Mouse (Mus musculus) forebrain, embryonic 13.5 days (tissue): ENCODE data around the gene Prss46. TPM values are rescaled to one million over a fixed set of nuclear protein-coding genes. Genes with fewer than 3 reads are reported as not detected.
"Not testable (repeated sequence)": the region's sequence is repeated elsewhere in the genome, so short reads cannot be mapped to it uniquely, and the experiment has no call there.

Experiments used
- ATAC-seq: fragments of 200-750 bp; cut with Nextera tagmentation; 2 replicates; pipeline ENCODE4 v1.8.0; 2017
- H3K27ac ChIP-seq: fragments of 300-500 bp; sonication (generic); 2 replicates; pipeline ENCODE4 v1.5.1; 2015; ENCODE audit warnings: inconsistent platforms, mild to moderate bottlenecking, moderate library complexity
- H3K27me3 ChIP-seq: fragments of 300-500 bp; sonication (generic); 2 replicates; pipeline ENCODE4 v1.6.1; 2015; ENCODE audit warnings: mild to moderate bottlenecking, inconsistent platforms
- H3K36me3 ChIP-seq: fragments of 300-500 bp; sonication (generic); 2 replicates; pipeline ENCODE4 v1.6.1; 2015; ENCODE audit warnings: mild to moderate bottlenecking, inconsistent platforms; ENCODE audit not compliant: poor library complexity, severe bottlenecking
- H3K4me1 ChIP-seq: fragments of 300-500 bp; sonication (generic); 2 replicates; pipeline ENCODE4 v1.6.1; 2015; ENCODE audit warnings: inconsistent platforms
- H3K4me2 ChIP-seq: fragments of 300-500 bp; sonication (generic); 2 replicates; pipeline ENCODE4 v1.6.1; 2015; ENCODE audit warnings: inconsistent platforms, mild to moderate bottlenecking, moderate library complexity
- H3K4me3 ChIP-seq: fragments of 300-500 bp; sonication (generic); 2 replicates; pipeline ENCODE4 v1.5.1; 2015; ENCODE audit warnings: mild to moderate bottlenecking, inconsistent platforms
- H3K9ac ChIP-seq: fragments of 300-500 bp; sonication (generic); 2 replicates; pipeline ENCODE4 v1.6.1; 2015; ENCODE audit warnings: mild to moderate bottlenecking, inconsistent platforms
- H3K9me3 ChIP-seq: fragments of 300-500 bp; sonication (generic); replicated peaks from 2 replicates; pipeline ENCODE4 v1.6.1; 2016; ENCODE audit warnings: inconsistent platforms
- WGBS: fragments of 180-500 bp; shearing (Covaris S2); methylation state at CpG from one replicate; pipeline ENCODE4 v1.1.7; 2015; 5-methylcytosine and 5-hydroxymethylcytosine counted together
- polyA plus RNA-seq: library from polyadenylated mRNA; unstranded; fragments of >200 nt; fragmentation: Nextera tagmentation; extraction: Ambion mirVana; gene quantifications from 2 replicates; pipeline ENCODE4 v1.2.1, GENCODE M21; 2015

Prss46 gene
- polyA plus RNA-seq, result not detected in 2 replicates

- Histone ChIP-seq H3K27me3 (no peaks in the 10 kb centered on the region), H3K4me3 (no peak within 1 kb of the TSS), H3K9me3 (no peaks in the 10 kb centered on the region), H3K36me3 (no peaks in the 10 kb centered on the region), H3K27ac (no peak within 1 kb of the TSS), H3K4me1 (no peaks in the 10 kb centered on the region), H3K4me2 (no peak within 1 kb of the TSS), H3K9ac (no peak within 1 kb of the TSS)
- 87% methylated on average over 10 of the region's 10 CpGs for WGBS
- ATAC-seq, result no peak
These were observed at the start of gene Prss46 for GRCm38 (mm10) chr9:110844206-110844605. Prss46 (plus strand) TSS chr9:110844506.

- Histone ChIP-seq H3K9me3 (no peaks in the 10 kb centered on the region), H3K4me2 (no peak overlapping the region), H3K4me3 (no peak overlapping the region), H3K9ac (no peak overlapping the region), H3K36me3 (no peaks in the 10 kb centered on the region), H3K27ac (no peak overlapping the region), H3K27me3 (no peaks in the 10 kb centered on the region), H3K4me1 (no peaks in the 10 kb centered on the region)
- WGBS, result 89% methylated on average over 10 of the region's 10 CpGs
- no peak for ATAC-seq
These were observed 47.3 kb upstream of the Prss46 start for GRCm38 (mm10) chr9:110797013-110797412.

GRCm38 (mm10) chr9:110797866-110798265, 46.4 kb upstream of the Prss46 start, which contains the start of gene Prss42:
Prss42 (plus strand) TSS chr9:110798166.
- 91% methylated on average over 14 of the region's 14 CpGs for WGBS
- Histone ChIP-seq H3K4me2 (no peak within 1 kb of the TSS), H3K36me3 (no peaks in the 10 kb centered on the region), H3K27me3 (no peaks in the 10 kb centered on the region), H3K9me3 (no peaks in the 10 kb centered on the region), H3K4me1 (no peaks in the 10 kb centered on the region), H3K4me3 (no peak within 1 kb of the TSS), H3K27ac (no peak within 1 kb of the TSS), H3K9ac (no peak within 1 kb of the TSS)
- no peak for ATAC-seq

GRCm38 (mm10) chr9:110800834-110801479, 43.3 kb upstream of the Prss46 start:
- ATAC-seq, result no peak
- Histone ChIP-seq H3K4me1 (no peaks in the 10 kb centered on the region), H3K27me3 (no peaks in the 10 kb centered on the region), H3K4me2 (no peak overlapping the region), H3K9ac (no peak overlapping the region), H3K36me3 (no peaks in the 10 kb centered on the region), H3K9me3 (no peaks in the 10 kb centered on the region), H3K27ac (no peak overlapping the region), H3K4me3 (no peak overlapping the region)
- WGBS, result 88% methylated on average over 8 of the region's 8 CpGs

DNA sequence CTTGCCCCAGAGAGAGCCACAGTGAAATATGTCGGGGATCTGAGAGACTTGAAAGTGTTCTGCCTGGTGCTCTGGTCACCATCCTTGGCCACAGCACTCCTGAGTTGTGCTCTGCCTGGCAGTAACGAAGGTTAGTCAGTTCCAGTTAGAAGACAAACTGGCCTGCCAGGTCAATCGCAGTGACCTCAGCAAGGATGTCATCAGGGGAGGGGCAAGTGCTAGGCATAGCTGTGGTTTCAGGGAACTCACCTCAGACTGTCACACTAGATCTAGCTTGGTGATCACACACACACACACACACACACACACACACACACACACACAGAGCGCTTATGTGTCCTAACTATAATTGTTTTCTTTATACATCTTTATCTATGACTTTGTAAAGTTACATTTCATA, 41.0 kb upstream of the Prss46 start:
- no peaks in the 10 kb centered on the region for H3K9me3 ChIP-seq
- H3K36me3 ChIP-seq, result no peaks in the 10 kb centered on the region
- no peak overlapping the region for H3K4me2 ChIP-seq
- no peak overlapping the region for H3K4me3 ChIP-seq
- H3K27ac ChIP-seq, result no peak overlapping the region
- no peak for ATAC-seq
- H3K9ac ChIP-seq, result no peak overlapping the region
- H3K4me1 ChIP-seq, result no peaks in the 10 kb centered on the region
- WGBS, result 73% methylated on average over 4 of the region's 4 CpGs
- H3K27me3 ChIP-seq, result no peaks in the 10 kb centered on the region

- H3K4me3 ChIP-seq, result no peak overlapping the region
- H3K9ac ChIP-seq, result no peak overlapping the region
- no peak overlapping the region for H3K27ac ChIP-seq
- ATAC-seq, result no peak
- H3K27me3 ChIP-seq, result no peaks in the 10 kb centered on the region
- H3K4me2 ChIP-seq, result no peak overlapping the region
- no peaks in the 10 kb centered on the region for H3K36me3 ChIP-seq
- 85% methylated on average over 4 of the region's 4 CpGs for WGBS
- H3K4me1 ChIP-seq, result no peaks in the 10 kb centered on the region
- H3K9me3 ChIP-seq, result no peaks in the 10 kb centered on the region
These were observed 34.3 kb upstream of the Prss46 start for GRCm38 (mm10) chr9:110810051-110810450.

- ATAC-seq, result no peak
- H3K36me3 ChIP-seq, result no peaks in the 10 kb centered on the region
- H3K27me3 ChIP-seq, result no peaks in the 10 kb centered on the region
- H3K4me2 ChIP-seq, result no peak within 1 kb of the TSS
- H3K27ac ChIP-seq, result no peak within 1 kb of the TSS
- no peaks in the 10 kb centered on the region for H3K9me3 ChIP-seq
- H3K4me1 ChIP-seq, result no peaks in the 10 kb centered on the region
- H3K4me3 ChIP-seq, result no peak within 1 kb of the TSS
- 69% methylated on average over 18 of the region's 18 CpGs for WGBS
- no peak within 1 kb of the TSS for H3K9ac ChIP-seq
These were observed 30.5 kb upstream of the Prss46 start, which contains the start of gene Prss44 for GRCm38 (mm10) chr9:110813789-110814188. Prss44 (plus strand) TSS chr9:110813994.

DNA sequence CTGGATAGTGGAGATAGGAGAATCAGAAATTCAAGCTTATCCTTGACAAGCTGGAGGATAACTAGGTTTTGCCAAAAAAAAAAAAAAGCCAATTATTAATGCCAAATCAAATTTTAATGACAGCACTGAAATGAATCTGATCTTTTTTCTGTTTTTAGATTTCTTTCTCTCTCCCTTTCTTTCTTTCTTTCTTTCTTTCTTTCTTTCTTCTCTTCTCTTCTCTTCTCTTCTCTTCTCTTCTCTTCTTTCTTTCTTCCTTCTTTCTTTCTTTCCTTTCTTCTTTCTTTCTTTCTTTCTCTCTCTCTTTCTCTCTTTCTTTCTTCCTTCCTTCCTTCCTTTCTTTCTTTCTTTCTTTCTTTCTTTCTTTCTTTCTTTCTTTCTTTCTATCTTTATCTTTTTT, 23.8 kb upstream of the Prss46 start:
- ATAC-seq, H3K4me1 ChIP-seq, H3K27me3 ChIP-seq: not testable (repeated sequence)

DNA sequence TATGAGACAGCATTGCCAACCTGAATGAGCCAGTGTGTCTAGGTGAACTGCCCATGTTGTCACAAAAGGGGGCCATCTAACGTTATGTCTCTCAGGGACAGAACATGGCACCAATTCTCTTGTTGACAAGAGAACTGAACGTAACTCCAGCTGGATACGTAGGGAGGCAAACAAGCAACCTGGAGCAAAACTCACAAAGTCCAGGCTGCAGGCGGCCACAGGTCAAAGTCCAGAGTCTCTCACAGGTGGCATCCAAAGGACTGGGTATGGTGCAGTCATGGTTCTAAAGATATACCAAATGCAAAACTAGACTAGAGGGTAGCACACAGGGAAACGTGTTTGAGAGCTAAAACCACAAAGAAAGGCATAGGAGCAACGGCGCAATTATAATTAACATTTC, 22.9 kb upstream of the Prss46 start:
- no peak overlapping the region for H3K9ac ChIP-seq
- WGBS, result 87% methylated on average over 7 of the region's 7 CpGs
- H3K4me2 ChIP-seq, result no peak overlapping the region
- no peak for ATAC-seq
- H3K9me3 ChIP-seq, result no peaks in the 10 kb centered on the region
- no peaks in the 10 kb centered on the region for H3K4me1 ChIP-seq
- H3K4me3 ChIP-seq, result no peak overlapping the region
- no peaks in the 10 kb centered on the region for H3K27me3 ChIP-seq
- no peak overlapping the region for H3K27ac ChIP-seq
- H3K36me3 ChIP-seq, result no peaks in the 10 kb centered on the region

More for the DNA sequence above, 23.8 kb upstream of the Prss46 start:
- H3K27ac ChIP-seq, H3K9ac ChIP-seq, H3K4me2 ChIP-seq, H3K36me3 ChIP-seq, H3K9me3 ChIP-seq, H3K4me3 ChIP-seq: not testable (repeated sequence)

DNA sequence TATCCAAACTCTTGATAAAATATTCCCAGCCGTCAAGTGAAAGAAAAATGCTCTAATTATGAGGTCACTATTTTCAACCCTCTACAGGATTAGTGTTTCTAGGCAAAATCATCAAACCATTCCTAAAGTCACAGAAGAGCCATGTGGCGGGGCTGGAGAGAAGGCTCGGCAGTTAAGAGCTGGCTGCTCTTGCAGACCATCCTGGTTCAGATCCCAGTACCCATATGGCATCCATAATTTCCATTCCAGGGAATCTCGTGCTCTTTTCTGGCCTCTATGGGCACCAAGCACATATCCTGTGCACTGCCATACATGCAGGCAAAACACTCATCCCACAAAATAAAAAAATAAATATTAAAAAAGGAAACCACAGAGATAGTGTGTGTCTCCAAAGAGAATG, 18.9 kb upstream of the Prss46 start:
- Histone ChIP-seq H3K4me3 (no peak overlapping the region), H3K4me2 (no peak overlapping the region), H3K27ac (no peak overlapping the region), H3K36me3 (no peaks in the 10 kb centered on the region), H3K27me3 (no peaks in the 10 kb centered on the region), H3K9me3 (no peaks in the 10 kb centered on the region), H3K4me1 (no peaks in the 10 kb centered on the region), H3K9ac (no peak overlapping the region)
- no peak for ATAC-seq
- 82% methylated on average over 4 of the region's 4 CpGs for WGBS

DNA sequence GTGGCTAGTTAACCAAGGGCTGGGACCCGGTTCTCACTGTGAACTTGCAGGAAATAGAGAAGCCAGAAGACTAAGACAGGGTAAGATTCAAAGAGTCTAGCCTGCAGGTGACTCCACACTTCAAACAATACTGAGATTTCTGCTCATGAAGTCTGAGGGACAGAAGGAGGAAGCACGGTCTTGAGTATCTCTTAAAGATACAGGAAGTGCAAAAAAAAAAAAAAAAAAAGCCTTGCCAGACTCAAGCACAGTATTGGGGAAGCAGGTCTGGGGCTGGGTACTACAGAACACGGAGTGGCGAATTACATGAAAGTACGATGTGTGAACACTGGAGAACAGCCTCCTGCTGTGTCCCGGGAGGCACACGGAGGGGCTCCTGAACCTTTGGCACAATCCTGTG, 18.5 kb upstream of the Prss46 start:
- H3K27ac ChIP-seq, result no peak overlapping the region
- no peaks in the 10 kb centered on the region for H3K9me3 ChIP-seq
- H3K4me1 ChIP-seq, result no peaks in the 10 kb centered on the region
- WGBS, result 73% methylated on average over 7 of the region's 7 CpGs
- H3K27me3 ChIP-seq, result no peaks in the 10 kb centered on the region
- no peak overlapping the region for H3K4me3 ChIP-seq
- no peak overlapping the region for H3K4me2 ChIP-seq
- ATAC-seq, result no peak
- H3K36me3 ChIP-seq, result no peaks in the 10 kb centered on the region
- H3K9ac ChIP-seq, result no peak overlapping the region

GRCm38 (mm10) chr9:110826390-110826789, 17.9 kb upstream of the Prss46 start, which contains the start of gene Prss43:
Prss43 (plus strand) TSS chr9:110826690.
- Histone ChIP-seq H3K4me2 (no peak within 1 kb of the TSS), H3K4me3 (no peak within 1 kb of the TSS), H3K9ac (no peak within 1 kb of the TSS), H3K27ac (no peak within 1 kb of the TSS), H3K4me1 (no peaks in the 10 kb centered on the region), H3K9me3 (no peaks in the 10 kb centered on the region), H3K36me3 (no peaks in the 10 kb centered on the region), H3K27me3 (no peaks in the 10 kb centered on the region)
- WGBS, result 72% methylated on average over 3 of the region's 3 CpGs
- no peak for ATAC-seq

GRCm38 (mm10) chr9:110833021-110833420, 11.3 kb upstream of the Prss46 start:
- Histone ChIP-seq H3K27ac (no peak overlapping the region), H3K4me2 (no peak overlapping the region), H3K4me3 (no peak overlapping the region), H3K9me3 (no peaks in the 10 kb centered on the region), H3K4me1 (0 out of 2 replicates have a peak, but pooled peaks cover 5% of the 10 kb centered on the region), H3K36me3 (no peaks in the 10 kb centered on the region), H3K27me3 (no peaks in the 10 kb centered on the region), H3K9ac (no peak overlapping the region)
- WGBS, result 68% methylated on average over 5 of the region's 5 CpGs
- no peak for ATAC-seq
